ENCODE assay signal across 8 mouse cellular contexts in genomic region chr1:153583189-153583588, GRCm38 (mm10). TPM values are rescaled to one million over a fixed set of nuclear protein-coding genes. Genes with fewer than 3 reads are reported as not detected.
"Had no signal": no experiment of that assay in that cellular context is flagged by ENCODE, and none has a peak within 500 bp of the region (broad histone marks: within the 10 kb centered on the region; RNA-seq: fewer than 3 reads in every experiment).

No protein-coding gene starts in this region.

- ATAC-seq: liver, embryonic 12.5 days; midbrain, embryonic 15.5 days had no signal

- DNase-seq: kidney, postnatal 14 days; lung, postnatal 14 days; spleen, adult 18-20 months; thymus, adult 2 months; thymus, postnatal 25 days had no signal

RNA-seq across cellular contexts. Expression of gene Npl, which starts 33.3 kb away (rescaled TPM):
- total RNA-seq: neutrophil, adult 5-6 weeks had no signal
